Mouse (Mus musculus): ENCODE measurements around the gene Leprot.

DNA sequence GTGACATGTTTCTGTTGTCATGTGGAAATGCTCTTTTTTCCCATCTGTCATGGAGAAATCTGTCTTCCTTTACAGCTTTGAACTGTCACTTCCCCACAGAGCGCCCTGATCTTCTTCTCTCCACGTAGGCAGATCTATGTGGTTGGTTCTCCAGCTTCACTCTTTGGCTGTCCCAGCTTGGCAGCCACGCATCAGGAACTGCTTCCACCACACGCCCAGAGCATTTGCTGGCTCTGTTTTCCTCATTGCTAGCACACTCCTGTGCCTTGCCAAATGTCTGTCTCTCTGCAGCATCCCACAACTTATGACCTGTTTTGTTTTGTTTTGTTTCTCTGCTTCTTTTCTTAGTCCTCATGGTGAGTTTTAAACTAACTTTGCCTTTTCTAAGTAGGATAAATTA is 45.4 kb downstream of the Leprot start:
- TF ChIP-seq EP300 (IDR thresholded peaks at IDR 0.05; ENCODE audit: insufficient read depth, low read depth, low read length) (no peak), POLR2A (IDR thresholded peaks at IDR 0.05; ENCODE audit: insufficient read depth, low read depth, low read length) (no peak)

Data from heart, adult 2 months (tissue).